Mouse (Mus musculus) stomach, postnatal 0 days (tissue): ENCODE measurements around the gene Ift80. TPM values are rescaled to one million over a fixed set of nuclear protein-coding genes. Genes with fewer than 3 reads are reported as not detected.
"Not testable (repeated sequence)": the region's sequence is repeated elsewhere in the genome, so short reads cannot be mapped to it uniquely, and the experiment has no call there.

Experiments
- ATAC-seq: fragments of 200-750 bp; cut with Nextera tagmentation; 2 replicates; pipeline ENCODE4 v1.8.0; 2017; ENCODE audit not compliant: low FRiP score, low TSS enrichment
- DNase-seq: peaks from one replicate; pipeline ENCODE4 v3.0.0-alpha.2; 2016; ENCODE audit warnings: low spot score
- H3K27ac ChIP-seq: fragments of 300-500 bp; sonication (generic); replicated peaks from 2 replicates; pipeline ENCODE4 v1.5.1; 2014; ENCODE audit warnings: mild to moderate bottlenecking, control low read depth
- H3K27me3 ChIP-seq: fragments of 300-500 bp; sonication (generic); 2 replicates; pipeline ENCODE4 v1.6.1; 2014; ENCODE audit warnings: low read length; ENCODE audit not compliant: control insufficient read depth, insufficient read depth
- H3K36me3 ChIP-seq: fragments of 300-500 bp; sonication (generic); 2 replicates; pipeline ENCODE4 v1.6.1; 2014; ENCODE audit warnings: low read length, mixed read lengths; ENCODE audit not compliant: control insufficient read depth, insufficient read depth
- H3K4me1 ChIP-seq: fragments of 300-500 bp; sonication (generic); replicated peaks from 2 replicates; pipeline ENCODE4 v1.6.1; 2014; ENCODE audit warnings: antibody characterized with exemption; ENCODE audit not compliant: control insufficient read depth, insufficient read depth
- H3K4me2 ChIP-seq: fragments of 300-500 bp; sonication (generic); replicated peaks from 2 replicates; pipeline ENCODE4 v1.6.1; 2014; ENCODE audit warnings: low read depth, mild to moderate bottlenecking, control low read depth, moderate library complexity
- H3K4me3 ChIP-seq: fragments of 300-500 bp; sonication (generic); 2 replicates; pipeline ENCODE4 v1.5.1; 2014; ENCODE audit warnings: low read depth, low read length, control low read depth
- H3K9ac ChIP-seq: fragments of 300-500 bp; sonication (generic); 2 replicates; pipeline ENCODE4 v1.6.1; 2014; ENCODE audit warnings: mild to moderate bottlenecking, low read length, control low read depth, mixed read lengths
- H3K9me3 ChIP-seq: fragments of 300-500 bp; sonication (generic); 2 replicates; pipeline ENCODE4 v1.6.1; 2016; ENCODE audit warnings: low read length; ENCODE audit not compliant: control insufficient read depth
- CTCF ChIP-seq: IDR thresholded peaks from 2 replicates; pipeline ENCODE4 v1.5.1; 2016; ENCODE audit warnings: antibody characterized with exemption, low read depth, mild to moderate bottlenecking, moderate library complexity
- EP300 ChIP-seq: optimal IDR thresholded peaks from 2 replicates; pipeline ENCODE3; 2016; ENCODE audit warnings: antibody characterized with exemption
- WGBS: fragments of 180-500 bp; shearing (Covaris S2); extraction: QIAGEN DNeasy Blood & Tissue Kit; methylation state at CpG from one replicate; pipeline ENCODE4 v1.1.7; 2014; 5-methylcytosine and 5-hydroxymethylcytosine counted together
- polyA plus RNA-seq: library from polyadenylated mRNA; unstranded; fragments of >200 nt; fragmentation: Nextera tagmentation; extraction: Ambion mirVana; gene quantifications from 2 replicates; pipeline ENCODE4 v1.2.1, GENCODE M21; 2015

Ift80 gene
- polyA plus RNA-seq, 1 experiment from 2014 or later = 2.2 TPM

DNA sequence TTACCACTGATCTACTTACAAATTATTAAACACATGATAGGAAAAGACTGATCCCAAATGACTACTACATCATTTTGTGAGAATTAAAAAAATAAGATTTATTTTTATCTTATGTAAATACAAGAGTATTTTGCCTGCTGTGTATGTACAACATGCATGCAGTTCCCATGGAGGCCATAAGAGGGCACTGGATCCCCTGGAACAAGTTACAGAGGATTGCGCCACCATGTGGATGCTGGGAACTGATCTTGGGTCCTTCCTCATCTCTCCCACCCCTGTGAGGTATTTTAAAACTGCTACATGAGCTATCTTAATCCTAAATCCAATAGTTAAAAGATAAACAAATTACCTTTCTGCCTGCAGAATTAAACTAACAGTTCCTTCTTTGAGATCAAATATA is 68.9 kb downstream of the Ift80 start:
- ATAC-seq = no peak
- H3K27me3 ChIP-seq = no peaks in the 10 kb centered on the region
- 92% methylated on average over 1 of the region's 1 CpGs for WGBS
- no peaks in the 10 kb centered on the region for H3K9me3 ChIP-seq
- TF ChIP-seq EP300 (no peak), CTCF (peak; percentile 66)
- no peak overlapping the region for H3K4me3 ChIP-seq
- peak; percentile 23 for DNase-seq
- no peaks in the 10 kb centered on the region for H3K4me1 ChIP-seq
- no peaks in the 10 kb centered on the region; the same call in 1 of the 2 replicates for H3K36me3 ChIP-seq
- no peak overlapping the region for H3K27ac ChIP-seq
- H3K4me2 ChIP-seq = no peak overlapping the region
- no peak overlapping the region for H3K9ac ChIP-seq

DNA sequence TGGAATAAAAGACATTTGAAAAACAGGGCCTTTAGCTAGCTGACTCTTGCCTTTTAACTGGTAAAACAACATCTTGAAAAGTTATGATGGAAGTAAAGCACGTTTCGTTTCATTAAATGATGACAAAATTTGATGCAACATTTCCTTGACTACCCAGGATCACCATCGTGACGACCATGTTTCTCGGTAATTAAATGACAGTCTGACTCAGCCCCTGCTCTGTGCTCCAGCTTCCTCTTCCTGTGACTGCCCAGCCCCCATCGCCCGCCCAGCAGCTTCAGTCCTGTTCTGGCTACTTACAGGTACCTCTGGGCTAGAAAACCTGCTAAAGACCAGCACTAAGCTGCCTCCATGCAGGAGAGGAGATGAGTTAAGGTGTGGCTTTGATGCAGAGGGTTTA is 70.1 kb downstream of the Ift80 start:
- no peak overlapping the region for H3K4me2 ChIP-seq
- TF ChIP-seq EP300 = no peak
- no peak for TF ChIP-seq CTCF

DNA sequence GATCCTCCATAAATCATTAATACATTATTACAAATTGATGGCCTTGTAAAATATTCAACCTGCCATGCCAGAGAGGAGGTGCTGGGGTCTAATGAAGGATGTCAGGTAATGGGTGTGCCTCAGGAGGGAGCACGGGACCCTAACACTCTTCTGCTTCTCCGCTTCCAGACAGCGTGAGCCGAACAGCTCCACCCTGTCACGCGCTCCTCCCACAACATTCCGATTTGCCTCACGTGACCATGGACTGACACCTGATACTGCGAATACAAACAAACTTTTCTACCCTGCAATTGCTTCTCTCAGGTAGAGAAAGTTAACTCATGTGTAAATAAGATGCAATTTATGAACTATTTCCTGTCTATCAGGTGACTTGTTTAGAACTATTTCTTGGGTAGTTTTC is 75.8 kb downstream of the Ift80 start:
- Histone ChIP-seq H3K27ac (no peak overlapping the region), H3K36me3 (no peaks in the 10 kb centered on the region; the same call in 1 of the 2 replicates), H3K27me3 (no peaks in the 10 kb centered on the region), H3K4me3 (no peak overlapping the region), H3K4me1 (no peaks in the 10 kb centered on the region), H3K9ac (no peak overlapping the region), H3K9me3 (no peaks in the 10 kb centered on the region), H3K4me2 (no peak overlapping the region)
- ATAC-seq = no peak
- TF ChIP-seq EP300 (no peak), CTCF (no peak)
- DNase-seq = peak; percentile 16
- 58% methylated on average over 9 of the region's 9 CpGs for WGBS

More for the DNA sequence above, 70.1 kb downstream of the Ift80 start:
- WGBS = 84% methylated on average over 7 of the region's 7 CpGs
- no peaks in the 10 kb centered on the region for H3K27me3 ChIP-seq
- no peaks in the 10 kb centered on the region for H3K9me3 ChIP-seq
- H3K4me3 ChIP-seq = no peak overlapping the region
- no peak for DNase-seq
- no peak overlapping the region for H3K9ac ChIP-seq
- no peak for ATAC-seq
- H3K4me1 ChIP-seq = no peaks in the 10 kb centered on the region
- no peak overlapping the region for H3K27ac ChIP-seq
- no peaks in the 10 kb centered on the region; the same call in 1 of the 2 replicates for H3K36me3 ChIP-seq

DNA sequence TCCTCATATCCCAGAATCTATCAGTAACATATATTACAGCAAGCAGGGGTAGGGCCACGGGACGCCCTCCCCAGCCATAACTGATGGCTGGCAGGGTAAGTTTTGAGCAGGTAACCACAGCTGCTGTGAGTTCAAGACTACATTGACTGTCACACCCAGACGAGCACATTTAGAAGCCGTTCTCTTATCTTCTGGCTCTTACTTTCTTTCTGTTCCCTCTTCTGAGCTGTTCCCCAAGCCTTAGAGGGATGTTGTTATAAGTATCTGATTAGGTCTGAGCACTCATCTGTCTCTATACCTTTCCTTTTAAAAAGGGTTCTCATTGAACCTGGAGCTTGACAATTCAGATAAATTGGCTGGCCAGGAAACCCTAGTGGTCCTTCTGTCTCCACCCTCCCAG is 96.9 kb downstream of the Ift80 start:
- Histone ChIP-seq H3K36me3 (no peaks in the 10 kb centered on the region), H3K4me1 (no peaks in the 10 kb centered on the region), H3K27ac (no peak overlapping the region), H3K4me3 (no peak overlapping the region), H3K4me2 (no peak overlapping the region), H3K27me3 (no peaks in the 10 kb centered on the region), H3K9me3 (no peaks in the 10 kb centered on the region), H3K9ac (no peak overlapping the region)
- ATAC-seq (no peak), DNase-seq (no peak)
- WGBS = 92% methylated on average over 4 of the region's 4 CpGs
- TF ChIP-seq CTCF (no peak), EP300 (no peak)

DNA sequence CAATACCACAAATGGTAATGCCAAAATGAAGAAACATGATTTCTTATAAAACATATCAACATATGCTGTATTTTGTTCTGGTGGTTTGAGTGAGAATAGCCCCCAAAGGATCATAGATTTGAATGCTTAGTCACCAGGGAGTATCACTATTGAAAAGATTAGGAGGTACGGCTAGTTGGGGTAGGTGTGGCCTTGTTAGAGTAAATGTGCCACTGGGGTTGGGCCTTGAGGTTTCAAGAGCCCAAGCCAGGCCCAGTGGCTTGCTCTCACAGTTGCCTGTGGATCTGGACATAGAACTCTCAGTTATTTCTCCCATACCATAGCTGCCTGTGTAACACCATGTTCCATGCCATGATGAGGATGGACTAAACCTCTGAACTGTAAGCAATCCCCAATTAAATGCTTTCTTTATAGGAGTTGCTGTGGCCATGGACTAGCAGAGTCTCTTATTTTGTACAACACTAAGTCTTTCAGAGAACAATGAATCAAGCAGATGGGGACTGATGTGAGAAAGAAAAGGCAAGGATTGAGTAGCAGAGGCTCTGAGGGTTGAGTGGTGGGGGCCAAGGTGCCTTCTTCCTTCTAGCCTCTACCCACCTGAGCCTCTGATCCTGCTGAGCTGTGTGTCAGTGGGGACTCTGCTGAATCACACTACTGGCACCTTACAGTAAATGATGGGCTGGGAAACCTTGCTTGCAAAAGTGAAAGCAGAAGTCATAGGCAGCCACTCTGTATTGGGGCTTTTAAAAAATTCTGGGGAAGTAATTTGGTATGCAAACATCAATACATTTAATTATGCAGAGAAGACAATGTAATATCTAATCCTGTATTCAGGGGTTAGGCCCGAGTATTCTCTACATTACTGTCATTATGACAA is 99.2 kb downstream of the Ift80 start:
- Histone ChIP-seq H3K4me3 (no peak overlapping the region), H3K27ac (no peak overlapping the region), H3K9me3 (no peaks in the 10 kb centered on the region), H3K9ac (no peak overlapping the region), H3K27me3 (no peaks in the 10 kb centered on the region), H3K36me3 (no peaks in the 10 kb centered on the region), H3K4me2 (no peak overlapping the region), H3K4me1 (no peaks in the 10 kb centered on the region)
- no peak for ATAC-seq
- WGBS = 47% methylated on average over 2 of the region's 2 CpGs
- DNase-seq = no peak
- no peak for TF ChIP-seq CTCF
- TF ChIP-seq EP300 = no peak

DNA sequence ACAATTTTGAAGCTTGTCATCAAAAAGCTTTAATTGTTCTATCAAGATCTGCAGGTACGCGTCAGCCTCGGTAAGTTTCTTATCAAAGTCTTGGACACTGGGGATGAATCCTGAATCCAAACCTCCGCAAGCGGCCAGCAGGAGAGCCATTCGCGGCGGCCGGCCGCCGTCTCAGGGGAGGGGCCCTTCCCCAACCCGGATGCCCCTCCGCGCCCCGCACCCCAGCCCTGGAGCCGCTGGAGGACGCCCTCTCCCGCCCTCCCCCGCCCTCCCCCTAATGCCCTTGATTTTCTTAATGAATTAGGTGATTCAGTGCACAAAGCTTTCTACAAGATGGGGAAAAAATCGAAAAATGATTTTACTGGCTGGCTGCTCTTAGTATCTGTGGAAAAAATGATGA is 101.7 kb downstream of the Ift80 start:
- not testable (repeated sequence) for H3K27ac ChIP-seq, H3K27me3 ChIP-seq, H3K36me3 ChIP-seq, H3K4me1 ChIP-seq, DNase-seq, H3K4me3 ChIP-seq, H3K4me2 ChIP-seq, H3K9me3 ChIP-seq, H3K9ac ChIP-seq
- 84% methylated on average over 19 of the region's 20 CpGs for WGBS
- ATAC-seq = peak; percentile 82; the same call in 1 of the 2 replicates
